10 mouse cellular contexts compared by ENCODE assay signal in the genomic region with DNA sequence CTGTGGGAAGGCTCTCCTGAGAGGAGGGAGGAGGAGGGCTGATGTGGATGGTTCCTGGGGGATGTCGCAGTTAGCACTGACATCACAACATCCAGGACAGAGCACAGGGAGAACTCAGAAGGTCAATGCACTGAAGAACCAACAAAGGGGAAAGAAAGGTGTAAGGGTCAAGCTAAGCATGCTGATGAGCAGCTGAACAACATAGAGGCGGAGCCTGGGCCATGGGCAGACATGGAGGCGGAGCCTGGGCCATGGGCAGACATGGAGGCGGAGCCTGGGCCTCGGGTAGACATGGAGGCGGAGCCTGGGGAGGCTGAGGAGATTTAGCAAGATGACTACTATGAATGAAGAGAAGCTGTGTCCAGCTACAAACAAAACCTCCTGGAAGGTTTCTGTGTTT. TPM values are rescaled to one million over a fixed set of nuclear protein-coding genes. Genes with fewer than 3 reads are reported as not detected.
DNase-seq lines count a peak whose midpoint lies in the region; ATAC-seq and TF ChIP-seq lines count a peak whose summit lies in the region.
"Had no signal": no experiment of that assay in that cellular context is flagged by ENCODE, and none has a peak within 500 bp of the region (broad histone marks: within the 10 kb centered on the region; RNA-seq: fewer than 3 reads in every experiment).

No protein-coding gene starts in this region.

- H3K9me3 ChIP-seq in limb, embryonic 13.5 days: no peaks in the 10 kb centered on the region
- H3K9me3 ChIP-seq in limb, embryonic 10.5 days (replicated peaks): no peaks in the 10 kb centered on the region
- no peaks in the 10 kb centered on the region for H3K9me3 ChIP-seq in ES-E14 (ENCODE audit: control insufficient read depth, insufficient read depth, low read depth, low read length)
- H3K9me3 ChIP-seq in forebrain, embryonic 15.5 days: no peaks in the 10 kb centered on the region

- H3K36me3 ChIP-seq in limb, embryonic 13.5 days: no peaks in the 10 kb centered on the region
- no peaks in the 10 kb centered on the region for H3K36me3 ChIP-seq in limb, embryonic 10.5 days
- H3K36me3 ChIP-seq in ES-E14 (ENCODE audit: control insufficient read depth, insufficient read depth, low read length, poor library complexity, severe bottlenecking): no peaks in the 10 kb centered on the region
- no peaks in the 10 kb centered on the region for H3K36me3 ChIP-seq in forebrain, embryonic 15.5 days

- in situ Hi-C loops in ES-E14 (cut with MboI; ENCODE audit: low sequenced_read_pairs in 2 of 2, unreplicated experiment in 2 of 2): no loop called here

- no peak for DNase-seq in limb, embryonic 10.5 days (ENCODE audit: low spot score)
- peak; percentile 42 for DNase-seq in ES-E14 (ENCODE audit: low read depth, low spot score)
- DNase-seq in left cerebral cortex, adult 9 months (ENCODE audit: low spot score in 2 of 2): no peak
- no peak for DNase-seq in urinary bladder, postnatal 14 days (ENCODE audit: low spot score)
- DNase-seq: adrenal gland, adult 8-10 months had no signal

- no peak overlapping the region for H3K4me2 ChIP-seq in limb, embryonic 13.5 days (replicated peaks)
- H3K4me2 ChIP-seq in forebrain, embryonic 15.5 days (replicated peaks): no peak overlapping the region

- H3K9ac ChIP-seq in limb, embryonic 13.5 days: no peak overlapping the region
- no peak overlapping the region for H3K9ac ChIP-seq in ES-E14 (ENCODE audit: insufficient read depth, low read depth, low read length, poor library complexity, severe bottlenecking)
- H3K9ac ChIP-seq in forebrain, embryonic 15.5 days (replicated peaks): no peak overlapping the region

- no peak overlapping the region for H3K27ac ChIP-seq in limb, embryonic 13.5 days
- H3K27ac ChIP-seq in limb, embryonic 10.5 days: no peak overlapping the region
- no peak overlapping the region for H3K27ac ChIP-seq in ES-E14 (ENCODE audit: insufficient read depth, low read depth, low read length, poor library complexity, severe bottlenecking)
- no peak overlapping the region for H3K27ac ChIP-seq in forebrain, embryonic 15.5 days (replicated peaks)
- H3K27ac ChIP-seq: macrophage had no signal

- no peak overlapping the region for H3K4me3 ChIP-seq in limb, embryonic 13.5 days
- H3K4me3 ChIP-seq in limb, embryonic 10.5 days: no peak overlapping the region
- no peak overlapping the region for H3K4me3 ChIP-seq in ES-E14 (ENCODE audit: insufficient read depth in 1 of 2, low read depth in 1 of 2, low read length in 2 of 2, poor library complexity in 1 of 2, severe bottlenecking in 1 of 2)
- H3K4me3 ChIP-seq in forebrain, embryonic 15.5 days: no peak overlapping the region

- peak; percentile 40; the same call in 1 of the 2 replicates for ATAC-seq in limb, embryonic 13.5 days (ENCODE audit: low FRiP score, low read depth)
- ATAC-seq in erythroid progenitor cell, adult 5-6 weeks (replicated peaks; ENCODE audit: low FRiP score, poor library complexity, severe bottlenecking): peak; percentile 80
- ATAC-seq in megakaryocyte, adult 5-6 weeks (ENCODE audit: poor library complexity, severe bottlenecking): peak; percentile 60; the same call in 1 of the 2 replicates
- ATAC-seq in forebrain, embryonic 15.5 days (replicated peaks): no peak

- H3K4me1 ChIP-seq in limb, embryonic 13.5 days: 0 out of 2 replicates have a peak, but pooled peaks cover 4% of the 10 kb centered on the region
- no peaks in the 10 kb centered on the region; the same call in 1 of the 2 replicates for H3K4me1 ChIP-seq in limb, embryonic 10.5 days
- H3K4me1 ChIP-seq in ES-E14 (ENCODE audit: control insufficient read depth in 2 of 2, insufficient read depth in 2 of 2, low read length in 2 of 2, poor library complexity in 1 of 2): peaks cover 7 to 12% of the 10 kb centered on the region in 2 experiments; a peak in 2 of 4 replicates
- H3K4me1 ChIP-seq in forebrain, embryonic 15.5 days: no peaks in the 10 kb centered on the region

- WGBS in limb, embryonic 13.5 days: 86% methylated on average over 6 of the region's 6 CpGs
- WGBS in limb, embryonic 10.5 days: 84% methylated on average over 6 of the region's 6 CpGs
- 84% methylated on average over 6 of the region's 6 CpGs for WGBS in forebrain, embryonic 15.5 days

- H3K27me3 ChIP-seq in limb, embryonic 13.5 days: no peaks in the 10 kb centered on the region
- no peaks in the 10 kb centered on the region for H3K27me3 ChIP-seq in limb, embryonic 10.5 days (ENCODE audit: low read depth, poor library complexity, severe bottlenecking)
- H3K27me3 ChIP-seq in forebrain, embryonic 15.5 days: no peaks in the 10 kb centered on the region

TF ChIP-seq in ES-E14, 5 proteins besides CTCF, POLR2A, EP300 and RAD21:
- TF ChIP-seq CHD2 (IDR thresholded peaks at IDR 0.05; ENCODE audit: low read depth, low read length) (no peak), ZNF384 (IDR thresholded peaks at IDR 0.05; ENCODE audit: low read depth, low read length) (no peak), MAFK (IDR thresholded peaks at IDR 0.05; ENCODE audit: insufficient read depth, low read depth, low read length) (no peak), HCFC1 (IDR thresholded peaks at IDR 0.05; ENCODE audit: borderline replicate concordance, insufficient read depth, low read length) (no peak), ZC3H11A (IDR thresholded peaks at IDR 0.05; ENCODE audit: borderline replicate concordance, low read depth, low read length) (no peak)

RNA-seq across cellular contexts. Expression of a gene that starts 17.8 kb away (rescaled TPM):
- polyA plus RNA-seq in limb, embryonic 13.5 days (2015; fragmentation: Nextera tagmentation; extraction: Ambion mirVana): 11.6 and 12.3 TPM in 2 replicates
- polyA plus RNA-seq in limb, embryonic 10.5 days (2016; fragmentation: Nextera tagmentation; extraction: Ambion mirVana): 4.0 and 4.8 TPM in 2 replicates
- 7.6 and 8.9 TPM in 2 replicates for total RNA-seq in ES-E14 (2012; rRNA removed)
- total RNA-seq in erythroid progenitor cell, adult 5-6 weeks (2015; ENCODE audit: low replicate concordance): 149 TPM in 2 replicates
- total RNA-seq in erythroid progenitor cell, adult 5-6 weeks (2017; ENCODE audit: low replicate concordance): 185 and 206 TPM in 2 replicates
- total RNA-seq in megakaryocyte, adult 5-6 weeks (2015): 9.4 and 11.8 TPM in 2 replicates
- 10.3 and 11.7 TPM in 2 replicates for total RNA-seq in megakaryocyte, adult 5-6 weeks (2017)
- polyA plus RNA-seq in forebrain, embryonic 15.5 days (2015; fragmentation: Nextera tagmentation; extraction: Ambion mirVana): 7.4 and 10.4 TPM in 2 replicates

Comparison
In these comparisons a context has a peak if more than half of its experiments do, and no peak if none do; other contexts are left out.
1. RNA of a gene that starts 17.8 kb away (total RNA-seq): 149 to 206 TPM in erythroid progenitor cell, adult 5-6 weeks; 9.4 to 11.8 TPM in megakaryocyte, adult 5-6 weeks and 7.6 to 8.9 TPM in ES-E14; every median in the first group is over 10 times any median in the second.